Mouse (Mus musculus) heart, postnatal 0 days (tissue): Measurements from ENCODE around the gene Ankrd65.

Experiments used
- CTCF ChIP-seq: IDR thresholded peaks from 2 replicates; pipeline ENCODE4 v1.5.1; 2016; ENCODE audit warnings: antibody characterized with exemption, control low read depth, low read depth
- EP300 ChIP-seq: IDR thresholded peaks from 2 replicates; pipeline ENCODE4 v1.6.1; 2016; ENCODE audit warnings: antibody characterized with exemption, low read depth

GRCm38 (mm10) chr4:155831205-155831766, 41.0 kb downstream of the Ankrd65 start, which contains the start of gene Aurkaip1:
- TF ChIP-seq CTCF (peak; percentile 95), EP300 (no peak)
